Mouse (Mus musculus): ENCODE results near the gene Dclk1. TPM values are rescaled to one million over a fixed set of nuclear protein-coding genes. Genes with fewer than 3 reads are reported as not detected.

Gene Dclk1
- polyA plus RNA-seq, 1 experiment from 2014 or later: 234 TPM

- H3K4me3 ChIP-seq (ENCODE audit: low read length): no peak overlapping the region
- ATAC-seq: no peak
- H3K27ac ChIP-seq (ENCODE audit: low read depth, low read length): no peak overlapping the region
- 90% methylated on average over 6 of the region's 6 CpGs for WGBS
- 0 out of 2 replicates have a peak, but pooled peaks cover 2% of the 10 kb centered on the region for H3K36me3 ChIP-seq (ENCODE audit: control insufficient read depth, insufficient read depth, low read length)
- no peaks in the 10 kb centered on the region for H3K27me3 ChIP-seq (replicated peaks; ENCODE audit: control insufficient read depth, insufficient read depth, low read length)
- no peaks in the 10 kb centered on the region for H3K9me3 ChIP-seq (ENCODE audit: control insufficient read depth, low read length)
- peaks cover 9% of the 10 kb centered on the region for H3K4me1 ChIP-seq (ENCODE audit: control insufficient read depth, insufficient read depth, low read depth, low read length)
- H3K4me2 ChIP-seq (ENCODE audit: low read length): no peak overlapping the region
- no peak overlapping the region for H3K9ac ChIP-seq (ENCODE audit: low read depth, low read length)
Observed at GRCm38 (mm10) chr3:55272536-55272935, 30.4 kb downstream of the Dclk1 start.

- H3K27me3 ChIP-seq (replicated peaks; ENCODE audit: control insufficient read depth, insufficient read depth, low read length): no peaks in the 10 kb centered on the region
- no peak for ATAC-seq
- no peak overlapping the region for H3K4me2 ChIP-seq (ENCODE audit: low read length)
- H3K27ac ChIP-seq (ENCODE audit: low read depth, low read length): no peak overlapping the region
- H3K9ac ChIP-seq (ENCODE audit: low read depth, low read length): no peak overlapping the region
- WGBS: 86% methylated on average over 3 of the region's 3 CpGs
- no peaks in the 10 kb centered on the region for H3K9me3 ChIP-seq (ENCODE audit: control insufficient read depth, low read length)
- H3K4me1 ChIP-seq (ENCODE audit: control insufficient read depth, insufficient read depth, low read depth, low read length): peaks cover 8% of the 10 kb centered on the region
- no peak overlapping the region for H3K4me3 ChIP-seq (ENCODE audit: low read length)
- no peaks in the 10 kb centered on the region for H3K36me3 ChIP-seq (ENCODE audit: control insufficient read depth, insufficient read depth, low read length)
Observed at GRCm38 (mm10) chr3:55276446-55276845, 34.3 kb downstream of the Dclk1 start.

- no peak for ATAC-seq
- 81% methylated on average over 1 of the region's 1 CpGs for WGBS
Observed at GRCm38 (mm10) chr3:55276851-55277250, 34.7 kb downstream of the Dclk1 start.

GRCm38 (mm10) chr3:55277829-55278228, 35.7 kb downstream of the Dclk1 start:
- Histone ChIP-seq H3K9me3 (ENCODE audit: control insufficient read depth, low read length) (no peaks in the 10 kb centered on the region), H3K36me3 (ENCODE audit: control insufficient read depth, insufficient read depth, low read length) (no peaks in the 10 kb centered on the region), H3K4me3 (ENCODE audit: low read length) (no peak overlapping the region), H3K9ac (ENCODE audit: low read depth, low read length) (no peak overlapping the region), H3K27me3 (replicated peaks; ENCODE audit: control insufficient read depth, insufficient read depth, low read length) (no peaks in the 10 kb centered on the region), H3K4me2 (ENCODE audit: low read length) (no peak overlapping the region), H3K4me1 (ENCODE audit: control insufficient read depth, insufficient read depth, low read depth, low read length) (peaks cover 8% of the 10 kb centered on the region), H3K27ac (ENCODE audit: low read depth, low read length) (no peak overlapping the region)
- WGBS: 80% methylated on average over 1 of the region's 1 CpGs
- ATAC-seq: no peak

More at GRCm38 (mm10) chr3:55276851-55277250, 34.7 kb downstream of the Dclk1 start:
- H3K36me3 ChIP-seq (ENCODE audit: control insufficient read depth, insufficient read depth, low read length): no peaks in the 10 kb centered on the region
- no peak overlapping the region for H3K4me2 ChIP-seq (ENCODE audit: low read length)
- no peaks in the 10 kb centered on the region for H3K27me3 ChIP-seq (replicated peaks; ENCODE audit: control insufficient read depth, insufficient read depth, low read length)
- no peak overlapping the region for H3K27ac ChIP-seq (ENCODE audit: low read depth, low read length)
- H3K4me1 ChIP-seq (ENCODE audit: control insufficient read depth, insufficient read depth, low read depth, low read length): peaks cover 8% of the 10 kb centered on the region
- H3K9me3 ChIP-seq (ENCODE audit: control insufficient read depth, low read length): no peaks in the 10 kb centered on the region
- H3K9ac ChIP-seq (ENCODE audit: low read depth, low read length): no peak overlapping the region
- no peak overlapping the region for H3K4me3 ChIP-seq (ENCODE audit: low read length)

- H3K9me3 ChIP-seq (ENCODE audit: control insufficient read depth, low read length): no peaks in the 10 kb centered on the region
- H3K27ac ChIP-seq (ENCODE audit: low read depth, low read length): no peak overlapping the region
- 57% methylated on average over 4 of the region's 4 CpGs for WGBS
- H3K9ac ChIP-seq (ENCODE audit: low read depth, low read length): no peak overlapping the region
- H3K27me3 ChIP-seq (replicated peaks; ENCODE audit: control insufficient read depth, insufficient read depth, low read length): no peaks in the 10 kb centered on the region
- H3K4me3 ChIP-seq (ENCODE audit: low read length): no peak overlapping the region
- H3K4me2 ChIP-seq (ENCODE audit: low read length): no peak overlapping the region
- H3K36me3 ChIP-seq (ENCODE audit: control insufficient read depth, insufficient read depth, low read length): no peaks in the 10 kb centered on the region
- peaks cover 27% of the 10 kb centered on the region for H3K4me1 ChIP-seq (ENCODE audit: control insufficient read depth, insufficient read depth, low read depth, low read length)
- no peak for ATAC-seq
Observed at GRCm38 (mm10) chr3:55279923-55280322, 37.8 kb downstream of the Dclk1 start.

GRCm38 (mm10) chr3:55280471-55280870, 38.3 kb downstream of the Dclk1 start:
- H3K4me3 ChIP-seq (ENCODE audit: low read length): no peak overlapping the region
- H3K4me2 ChIP-seq (ENCODE audit: low read length): no peak overlapping the region
- H3K27me3 ChIP-seq (replicated peaks; ENCODE audit: control insufficient read depth, insufficient read depth, low read length): no peaks in the 10 kb centered on the region
- H3K36me3 ChIP-seq (ENCODE audit: control insufficient read depth, insufficient read depth, low read length): no peaks in the 10 kb centered on the region
- ATAC-seq: no peak
- H3K4me1 ChIP-seq (ENCODE audit: control insufficient read depth, insufficient read depth, low read depth, low read length): peaks cover 28% of the 10 kb centered on the region
- H3K9ac ChIP-seq (ENCODE audit: low read depth, low read length): no peak overlapping the region
- no peaks in the 10 kb centered on the region for H3K9me3 ChIP-seq (ENCODE audit: control insufficient read depth, low read length)
- no peak overlapping the region for H3K27ac ChIP-seq (ENCODE audit: low read depth, low read length)

GRCm38 (mm10) chr3:55284215-55284614, 42.1 kb downstream of the Dclk1 start:
- Histone ChIP-seq H3K9me3 (ENCODE audit: control insufficient read depth, low read length) (no peaks in the 10 kb centered on the region), H3K27ac (ENCODE audit: low read depth, low read length) (peak overlapping the region; percentile 63), H3K4me2 (ENCODE audit: low read length) (no peak overlapping the region), H3K27me3 (replicated peaks; ENCODE audit: control insufficient read depth, insufficient read depth, low read length) (no peaks in the 10 kb centered on the region), H3K9ac (ENCODE audit: low read depth, low read length) (no peak overlapping the region), H3K36me3 (ENCODE audit: control insufficient read depth, insufficient read depth, low read length) (no peaks in the 10 kb centered on the region), H3K4me1 (ENCODE audit: control insufficient read depth, insufficient read depth, low read depth, low read length) (peaks cover 20% of the 10 kb centered on the region), H3K4me3 (ENCODE audit: low read length) (no peak overlapping the region)
- 15% methylated on average over 3 of the region's 3 CpGs for WGBS
- peak; percentile 67 for ATAC-seq

- 42% methylated on average over 4 of the region's 4 CpGs for WGBS
- Histone ChIP-seq H3K4me3 (ENCODE audit: low read length) (no peak overlapping the region), H3K9ac (ENCODE audit: low read depth, low read length) (no peak overlapping the region), H3K4me1 (ENCODE audit: control insufficient read depth, insufficient read depth, low read depth, low read length) (peaks cover 17% of the 10 kb centered on the region), H3K36me3 (ENCODE audit: control insufficient read depth, insufficient read depth, low read length) (no peaks in the 10 kb centered on the region), H3K4me2 (ENCODE audit: low read length) (no peak overlapping the region), H3K27me3 (replicated peaks; ENCODE audit: control insufficient read depth, insufficient read depth, low read length) (no peaks in the 10 kb centered on the region), H3K27ac (ENCODE audit: low read depth, low read length) (no peak overlapping the region), H3K9me3 (ENCODE audit: control insufficient read depth, low read length) (no peaks in the 10 kb centered on the region)
- no peak for ATAC-seq
Observed at GRCm38 (mm10) chr3:55288726-55289125, 46.6 kb downstream of the Dclk1 start.

GRCm38 (mm10) chr3:55291964-55292363, 49.8 kb downstream of the Dclk1 start:
- Histone ChIP-seq H3K9me3 (ENCODE audit: control insufficient read depth, low read length) (no peaks in the 10 kb centered on the region), H3K4me1 (ENCODE audit: control insufficient read depth, insufficient read depth, low read depth, low read length) (peaks cover 5% of the 10 kb centered on the region; the same call in 1 of the 2 replicates), H3K4me3 (ENCODE audit: low read length) (no peak overlapping the region), H3K27ac (ENCODE audit: low read depth, low read length) (no peak overlapping the region), H3K9ac (ENCODE audit: low read depth, low read length) (no peak overlapping the region), H3K4me2 (ENCODE audit: low read length) (no peak overlapping the region), H3K27me3 (replicated peaks; ENCODE audit: control insufficient read depth, insufficient read depth, low read length) (no peaks in the 10 kb centered on the region), H3K36me3 (ENCODE audit: control insufficient read depth, insufficient read depth, low read length) (no peaks in the 10 kb centered on the region)
- 36% methylated on average over 4 of the region's 4 CpGs for WGBS
- no peak for ATAC-seq
